Mouse (Mus musculus) hindbrain, embryonic 16.5 days (tissue): ENCODE measurements around the gene Eddm3b. TPM values are rescaled to one million over a fixed set of nuclear protein-coding genes. Genes with fewer than 3 reads are reported as not detected.

ENCODE experiments used
- ATAC-seq: fragments of 200-750 bp; cut with Nextera tagmentation; 2 replicates; pipeline ENCODE4 v1.8.0; 2017; ENCODE audit warnings: moderate TSS enrichment, moderate library complexity
- H3K27ac ChIP-seq: fragments of 300-500 bp; sonication (generic); 2 replicates; pipeline ENCODE4 v1.5.1; 2014; ENCODE audit warnings: low read depth, mild to moderate bottlenecking, control low read depth, low read length, moderate library complexity
- H3K27me3 ChIP-seq: fragments of 300-500 bp; sonication (generic); replicated peaks from 2 replicates; pipeline ENCODE4 v1.6.1; 2014; ENCODE audit warnings: low read length; ENCODE audit not compliant: control insufficient read depth, insufficient read depth
- H3K36me3 ChIP-seq: fragments of 300-500 bp; sonication (generic); 2 replicates; pipeline ENCODE4 v1.6.1; 2014; ENCODE audit warnings: mild to moderate bottlenecking, low read length, moderate library complexity, mixed read lengths; ENCODE audit not compliant: control insufficient read depth, insufficient read depth
- H3K4me1 ChIP-seq: fragments of 300-500 bp; sonication (generic); 2 replicates; pipeline ENCODE4 v1.6.1; 2014; ENCODE audit warnings: low read depth, low read length; ENCODE audit not compliant: control insufficient read depth, insufficient read depth
- H3K4me2 ChIP-seq: fragments of 300-500 bp; sonication (generic); 2 replicates; pipeline ENCODE4 v1.6.1; 2014; ENCODE audit warnings: mild to moderate bottlenecking, low read length, control low read depth, moderate library complexity
- H3K4me3 ChIP-seq: fragments of 300-500 bp; sonication (generic); 2 replicates; pipeline ENCODE4 v1.5.1; 2014; ENCODE audit warnings: mild to moderate bottlenecking, low read length, control low read depth, moderate library complexity
- H3K9ac ChIP-seq: fragments of 300-500 bp; sonication (generic); 2 replicates; pipeline ENCODE4 v1.6.1; 2014; ENCODE audit warnings: low read depth, mild to moderate bottlenecking, control low read depth, low read length, moderate library complexity
- H3K9me3 ChIP-seq: fragments of 300-500 bp; sonication (generic); 2 replicates; pipeline ENCODE4 v1.6.1; 2014; ENCODE audit warnings: mild to moderate bottlenecking, low read length, moderate library complexity; ENCODE audit not compliant: control insufficient read depth
- WGBS: fragments of 180-500 bp; shearing (Covaris S2); extraction: QIAGEN DNeasy Blood & Tissue Kit; methylation state at CpG from one replicate; pipeline ENCODE4 v1.1.7; 2014; 5-methylcytosine and 5-hydroxymethylcytosine counted together
- polyA plus RNA-seq: library from polyadenylated mRNA; unstranded; fragments of >200 nt; fragmentation: Nextera tagmentation; extraction: Ambion mirVana; gene quantifications from 2 replicates; pipeline ENCODE4 v1.2.1, GENCODE M21; 2015

The Eddm3b gene
- polyA plus RNA-seq, 1 experiment from 2014 or later = not detected

GRCm38 (mm10) chr14:51132372-51132771 is 18.1 kb downstream of the Eddm3b start:
- WGBS = 90% methylated on average over 4 of the region's 4 CpGs

GRCm38 (mm10) chr14:51140342-51140741 is 26.1 kb downstream of the Eddm3b start:
- no peak overlapping the region for H3K4me2 ChIP-seq
- H3K36me3 ChIP-seq = no peaks in the 10 kb centered on the region
- no peak for ATAC-seq
- no peaks in the 10 kb centered on the region for H3K27me3 ChIP-seq
- H3K9ac ChIP-seq = no peak overlapping the region
- no peaks in the 10 kb centered on the region for H3K4me1 ChIP-seq
- no peaks in the 10 kb centered on the region for H3K9me3 ChIP-seq
- no peak overlapping the region for H3K4me3 ChIP-seq
- no peak overlapping the region for H3K27ac ChIP-seq
- WGBS = 73% methylated on average over 2 of the region's 2 CpGs

More at GRCm38 (mm10) chr14:51132372-51132771, 18.1 kb downstream of the Eddm3b start:
- no peak overlapping the region for H3K4me2 ChIP-seq
- H3K4me3 ChIP-seq = no peak overlapping the region
- no peak overlapping the region for H3K9ac ChIP-seq
- no peak for ATAC-seq
- no peaks in the 10 kb centered on the region for H3K36me3 ChIP-seq
- no peaks in the 10 kb centered on the region for H3K27me3 ChIP-seq
- no peak overlapping the region for H3K27ac ChIP-seq
- H3K9me3 ChIP-seq = no peaks in the 10 kb centered on the region
- H3K4me1 ChIP-seq = no peaks in the 10 kb centered on the region

- Histone ChIP-seq H3K27me3 (no peaks in the 10 kb centered on the region), H3K36me3 (no peaks in the 10 kb centered on the region), H3K4me2 (no peak overlapping the region), H3K27ac (no peak overlapping the region), H3K4me3 (no peak overlapping the region), H3K9ac (no peak overlapping the region), H3K4me1 (no peaks in the 10 kb centered on the region), H3K9me3 (no peaks in the 10 kb centered on the region)
- WGBS = 92% methylated on average over 4 of the region's 4 CpGs
- ATAC-seq = no peak
Measured at GRCm38 (mm10) chr14:51142119-51142518, 27.9 kb downstream of the Eddm3b start.

DNA sequence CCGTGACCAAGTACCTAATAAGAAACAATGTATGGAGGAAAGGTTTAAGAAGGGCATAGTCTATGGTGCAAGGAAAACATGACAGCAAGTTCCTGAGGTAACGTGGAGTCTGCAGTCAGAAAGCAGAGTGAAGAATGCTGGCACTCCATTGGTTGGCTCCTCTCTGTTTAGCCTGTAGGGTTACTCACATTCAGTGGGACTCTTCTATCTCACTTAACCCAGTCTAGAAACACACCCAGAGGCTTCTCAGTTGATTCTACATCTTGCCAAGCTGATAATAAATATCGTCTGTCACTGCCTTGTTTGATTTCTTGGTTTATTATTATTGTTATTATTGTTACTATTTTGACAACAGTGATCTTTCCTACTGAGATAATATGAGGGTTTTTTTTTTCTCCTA is 28.3 kb downstream of the Eddm3b start:
- Histone ChIP-seq H3K4me1 (no peaks in the 10 kb centered on the region), H3K36me3 (no peaks in the 10 kb centered on the region), H3K9me3 (no peaks in the 10 kb centered on the region), H3K9ac (no peak overlapping the region), H3K4me3 (no peak overlapping the region), H3K27me3 (no peaks in the 10 kb centered on the region), H3K27ac (no peak overlapping the region), H3K4me2 (no peak overlapping the region)
- ATAC-seq = no peak
- 83% methylated on average over 3 of the region's 3 CpGs for WGBS

- no peaks in the 10 kb centered on the region for H3K9me3 ChIP-seq
Measured at GRCm38 (mm10) chr14:51143287-51143686, 29.1 kb downstream of the Eddm3b start.

DNA sequence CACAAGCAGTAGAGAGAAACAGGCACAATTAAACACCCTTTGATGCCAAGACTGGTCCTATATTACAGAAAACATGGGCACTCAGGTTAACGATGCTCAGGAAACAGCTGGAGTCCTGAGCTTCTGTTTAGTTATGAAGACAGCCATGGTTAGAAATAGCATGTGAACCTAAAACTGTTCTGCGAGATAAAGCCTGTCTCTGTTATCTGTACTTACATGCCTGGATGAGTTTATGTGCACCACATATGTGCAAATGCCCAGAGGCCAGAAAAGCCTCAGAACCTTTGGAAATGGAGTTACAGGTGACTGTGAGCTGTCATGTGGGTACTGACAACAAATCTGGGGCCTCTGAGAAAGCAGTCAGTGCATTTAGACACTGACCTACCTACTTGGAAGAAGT is 29.7 kb downstream of the Eddm3b start:
- ATAC-seq = no peak
- Histone ChIP-seq H3K4me3 (no peak overlapping the region), H3K27ac (no peak overlapping the region), H3K4me2 (no peak overlapping the region), H3K4me1 (no peaks in the 10 kb centered on the region), H3K9me3 (no peaks in the 10 kb centered on the region), H3K27me3 (no peaks in the 10 kb centered on the region), H3K9ac (no peak overlapping the region), H3K36me3 (no peaks in the 10 kb centered on the region)
- WGBS = 83% methylated on average over 2 of the region's 2 CpGs

More at GRCm38 (mm10) chr14:51143287-51143686, 29.1 kb downstream of the Eddm3b start:
- Histone ChIP-seq H3K27me3 (no peaks in the 10 kb centered on the region), H3K4me2 (no peak overlapping the region), H3K4me1 (no peaks in the 10 kb centered on the region), H3K36me3 (no peaks in the 10 kb centered on the region), H3K4me3 (no peak overlapping the region), H3K27ac (no peak overlapping the region), H3K9ac (no peak overlapping the region)
- ATAC-seq = no peak
- WGBS = 68% methylated on average over 4 of the region's 4 CpGs

GRCm38 (mm10) chr14:51144451-51144850 is 30.2 kb downstream of the Eddm3b start:
- WGBS = 95% methylated on average over 4 of the region's 4 CpGs
- H3K36me3 ChIP-seq = no peaks in the 10 kb centered on the region
- no peak overlapping the region for H3K4me2 ChIP-seq
- no peaks in the 10 kb centered on the region for H3K27me3 ChIP-seq
- no peak overlapping the region for H3K4me3 ChIP-seq
- no peak overlapping the region for H3K27ac ChIP-seq
- ATAC-seq = no peak
- H3K9ac ChIP-seq = no peak overlapping the region
- H3K4me1 ChIP-seq = no peaks in the 10 kb centered on the region
- H3K9me3 ChIP-seq = no peaks in the 10 kb centered on the region

GRCm38 (mm10) chr14:51145521-51145920 is 31.3 kb downstream of the Eddm3b start:
- H3K27ac ChIP-seq = no peak overlapping the region
- H3K36me3 ChIP-seq = no peaks in the 10 kb centered on the region
- no peaks in the 10 kb centered on the region for H3K4me1 ChIP-seq
- no peak overlapping the region for H3K4me3 ChIP-seq
- ATAC-seq = no peak
- H3K9me3 ChIP-seq = no peaks in the 10 kb centered on the region
- H3K27me3 ChIP-seq = no peaks in the 10 kb centered on the region
- no peak overlapping the region for H3K4me2 ChIP-seq
- WGBS = 83% methylated on average over 6 of the region's 6 CpGs
- no peak overlapping the region for H3K9ac ChIP-seq

GRCm38 (mm10) chr14:51146685-51147084 is 32.5 kb downstream of the Eddm3b start, which contains the start of gene Rnase1:
Gene Rnase1, minus strand, starts transcription at chr14:51146785.
- Histone ChIP-seq H3K36me3 (no peaks in the 10 kb centered on the region), H3K27ac (no peak within 1 kb of the TSS), H3K4me2 (no peak within 1 kb of the TSS), H3K4me3 (no peak within 1 kb of the TSS), H3K4me1 (no peaks in the 10 kb centered on the region), H3K27me3 (no peaks in the 10 kb centered on the region), H3K9me3 (no peaks in the 10 kb centered on the region), H3K9ac (no peak within 1 kb of the TSS)
- 37% methylated on average over 2 of the region's 2 CpGs for WGBS
- ATAC-seq = no peak

DNA sequence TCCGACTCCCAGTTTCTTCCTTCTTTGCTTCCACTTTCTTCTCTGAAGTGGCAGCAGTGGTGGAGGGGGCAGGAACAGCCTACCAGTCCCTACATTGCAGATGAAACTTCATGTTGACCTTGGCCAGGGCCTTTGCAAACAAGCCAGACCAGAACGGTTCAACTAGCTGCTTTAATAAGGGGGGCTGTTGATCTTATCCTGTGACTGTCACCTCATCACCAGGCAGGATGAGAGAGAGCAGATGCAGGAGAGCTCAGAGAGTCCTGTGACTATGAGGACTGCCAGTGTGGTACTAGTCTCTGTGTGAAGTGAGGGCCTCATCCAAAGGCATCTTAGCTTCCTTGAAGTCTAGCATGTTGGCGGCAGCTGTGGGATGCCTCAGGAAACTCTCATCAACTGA is 33.8 kb downstream of the Eddm3b start:
- no peak overlapping the region for H3K4me3 ChIP-seq
- H3K9me3 ChIP-seq = no peaks in the 10 kb centered on the region
- H3K36me3 ChIP-seq = no peaks in the 10 kb centered on the region
- H3K27me3 ChIP-seq = no peaks in the 10 kb centered on the region
- 72% methylated on average over 3 of the region's 3 CpGs for WGBS
- no peaks in the 10 kb centered on the region for H3K4me1 ChIP-seq
- no peak overlapping the region for H3K27ac ChIP-seq
- H3K9ac ChIP-seq = no peak overlapping the region
- no peak for ATAC-seq
- H3K4me2 ChIP-seq = no peak overlapping the region
